Mouse (Mus musculus) ovary, postnatal 36 days (tissue): ENCODE measurements around the gene Map7d3.

Experiments used
- DNase-seq: peaks from one replicate; pipeline ENCODE4 v3.0.0; 2022; ENCODE audit warnings: low spot score, mixed read lengths

Map7d3 gene

DNA sequence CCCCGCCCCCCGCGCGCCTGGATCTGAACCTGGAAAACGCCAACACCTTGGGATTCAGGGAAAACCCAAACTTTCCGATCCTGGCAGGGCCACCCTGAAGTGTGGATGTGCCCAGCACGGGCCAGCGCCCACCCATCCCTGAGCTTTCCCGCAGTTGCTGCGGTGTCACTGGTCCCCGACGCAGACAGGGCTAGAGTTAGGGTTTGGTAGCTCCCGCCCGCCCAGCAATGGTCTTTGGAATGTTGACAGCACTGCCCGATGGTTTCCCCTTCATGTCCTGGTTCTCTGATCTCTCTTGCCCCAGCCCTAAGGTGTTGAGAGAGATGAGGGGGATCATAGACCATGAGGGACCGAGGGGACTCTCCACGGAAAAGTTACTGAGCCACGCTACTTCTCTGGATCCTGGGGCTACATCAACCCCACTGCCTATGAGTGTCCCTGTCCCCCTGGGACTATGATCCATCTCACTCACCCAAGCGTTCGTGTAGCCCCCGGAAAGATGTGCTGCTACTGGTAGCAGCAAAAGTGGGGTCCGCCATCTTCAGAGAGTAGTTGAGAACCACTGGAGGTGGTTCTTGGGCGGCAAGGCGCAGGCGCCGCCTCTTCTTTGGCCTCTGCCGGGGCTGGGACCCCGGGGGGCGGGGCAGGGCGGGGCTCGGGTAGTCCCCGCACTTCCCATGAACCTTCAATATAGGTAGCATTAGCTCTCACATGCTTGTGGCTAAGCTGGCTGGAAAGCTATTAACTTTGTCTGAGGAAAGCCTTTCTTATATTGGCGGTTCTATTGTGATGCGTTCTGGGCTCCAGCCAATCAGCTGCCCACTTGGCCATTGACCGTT is at the start of gene Map7d3:
TSS of gene Map7d3 (minus strand) at position 562 of the 839 bp plus-strand sequence.
- peak; percentile 25 for DNase-seq

DNA sequence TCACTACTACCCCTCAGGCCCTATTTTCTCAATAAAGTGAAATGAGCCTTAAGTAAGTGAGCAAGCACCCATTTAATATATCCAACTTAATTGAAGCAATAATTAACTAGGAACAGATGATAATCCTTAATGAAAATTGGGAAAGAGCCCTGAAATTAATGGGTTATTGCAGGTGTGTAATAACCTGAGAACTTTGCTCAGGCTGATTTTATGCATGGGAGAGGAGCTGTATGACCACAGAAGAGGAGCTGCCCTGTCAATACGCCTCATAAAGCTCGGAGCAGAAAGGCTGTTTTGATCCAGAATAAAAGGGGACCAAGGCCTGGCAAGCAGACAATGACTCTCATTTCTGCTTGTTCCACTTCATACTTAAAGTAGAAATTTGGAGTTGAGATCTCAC is 47.7 kb upstream of the Map7d3 start, which contains the start of gene Adgrg4:
TSS of gene Adgrg4 (plus strand) at position 301 of the 400 bp plus-strand sequence.
- DNase-seq = no peak

DNA sequence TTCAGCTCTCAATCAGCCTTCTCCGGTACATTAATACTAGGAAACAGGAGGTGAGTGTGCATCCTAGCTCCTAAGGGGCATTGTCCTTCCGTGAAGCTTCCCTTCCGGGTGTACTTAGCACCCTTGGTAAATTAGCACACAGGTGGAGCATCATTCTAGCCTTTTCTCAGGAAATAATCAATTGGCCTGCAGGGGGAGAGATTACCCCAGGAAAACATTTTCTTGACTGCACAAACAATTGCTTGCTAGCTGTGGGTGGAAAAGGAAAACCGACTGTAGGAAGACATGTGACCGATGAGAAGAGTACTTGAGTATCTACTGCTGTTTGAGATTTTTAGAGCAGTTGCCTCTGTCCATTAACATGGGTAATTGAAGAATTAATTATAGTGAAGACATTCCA is 19.1 kb upstream of the Map7d3 start:
- DNase-seq = no peak

DNA sequence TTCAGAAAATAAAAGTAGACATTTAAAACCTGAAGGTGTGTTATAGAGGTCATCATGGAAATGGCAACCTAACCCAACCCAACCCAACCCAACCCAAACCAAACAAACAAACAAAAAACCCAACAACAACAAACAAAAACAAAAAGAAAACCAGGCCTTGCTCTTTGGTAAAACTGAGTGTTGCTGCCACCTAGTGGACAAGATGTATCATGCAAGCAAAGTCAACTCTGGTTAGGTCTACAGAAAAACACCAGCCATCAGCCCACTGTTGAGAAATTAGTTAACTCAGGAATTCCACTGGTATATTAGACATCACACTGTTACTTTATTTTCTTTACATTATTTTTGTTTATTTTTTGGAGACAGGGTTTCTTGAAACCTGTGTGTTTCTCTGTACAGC is 17.2 kb upstream of the Map7d3 start:
- no peak for DNase-seq

DNA sequence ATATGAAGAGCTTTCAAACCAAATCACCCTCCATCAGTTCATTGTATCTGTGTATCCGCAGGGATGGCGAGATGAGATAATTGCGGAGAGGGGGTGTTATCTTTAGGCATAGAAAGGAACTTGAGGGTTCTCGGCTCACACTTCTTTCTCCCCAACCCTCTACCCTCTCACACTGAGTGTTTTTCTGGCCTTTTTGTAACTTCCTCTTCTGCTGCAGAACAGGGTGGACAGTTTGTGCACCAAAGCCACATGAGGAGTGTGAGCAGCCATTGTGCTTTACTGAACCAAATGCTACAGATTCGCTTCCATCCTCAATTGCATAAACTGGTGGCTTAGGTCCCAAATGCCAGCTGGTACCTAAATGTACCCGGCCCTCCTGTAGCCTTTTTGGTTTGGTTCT is 13.7 kb upstream of the Map7d3 start:
- no peak for DNase-seq

DNA sequence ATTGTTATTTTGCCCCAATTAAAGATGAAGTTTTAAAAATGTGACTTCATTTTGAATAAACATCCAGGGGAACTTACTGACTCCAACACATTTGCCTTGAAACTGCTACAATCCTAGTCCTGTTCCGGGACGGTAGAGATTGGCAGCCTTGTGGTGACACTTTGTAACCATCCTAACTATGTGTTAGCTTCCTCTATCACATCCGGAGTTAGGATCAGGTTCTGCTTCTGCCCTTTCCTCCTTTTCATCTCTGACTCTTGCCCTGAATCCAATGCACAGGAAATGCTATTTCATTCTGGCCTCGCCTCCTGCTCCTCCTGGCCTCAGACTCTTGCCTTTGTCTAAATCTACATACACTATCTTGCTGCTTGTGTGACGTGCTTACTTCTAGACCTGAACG is 5.4 kb upstream of the Map7d3 start:
- no peak for DNase-seq

DNA sequence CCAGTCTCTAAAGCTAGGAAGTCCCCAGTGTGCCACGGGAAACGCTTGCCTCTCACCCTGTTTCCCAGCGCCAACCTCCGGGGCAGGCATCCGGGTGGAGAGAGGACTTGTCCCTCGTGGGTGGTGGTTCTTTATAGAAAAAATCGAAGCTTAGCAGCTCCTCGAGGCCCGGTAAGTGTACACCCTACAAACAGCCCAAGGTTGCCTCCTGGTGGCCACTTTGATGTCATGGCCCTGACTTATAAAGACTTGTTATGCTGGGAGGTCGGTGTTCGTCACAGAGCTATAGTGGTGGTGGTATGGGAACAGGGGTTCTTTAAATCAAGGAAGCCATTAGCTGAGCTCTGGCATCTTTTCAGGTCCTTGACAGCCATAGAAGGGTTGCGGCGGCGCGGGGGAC is 30.9 kb downstream of the Map7d3 start:
- DNase-seq = peak; percentile 33

DNA sequence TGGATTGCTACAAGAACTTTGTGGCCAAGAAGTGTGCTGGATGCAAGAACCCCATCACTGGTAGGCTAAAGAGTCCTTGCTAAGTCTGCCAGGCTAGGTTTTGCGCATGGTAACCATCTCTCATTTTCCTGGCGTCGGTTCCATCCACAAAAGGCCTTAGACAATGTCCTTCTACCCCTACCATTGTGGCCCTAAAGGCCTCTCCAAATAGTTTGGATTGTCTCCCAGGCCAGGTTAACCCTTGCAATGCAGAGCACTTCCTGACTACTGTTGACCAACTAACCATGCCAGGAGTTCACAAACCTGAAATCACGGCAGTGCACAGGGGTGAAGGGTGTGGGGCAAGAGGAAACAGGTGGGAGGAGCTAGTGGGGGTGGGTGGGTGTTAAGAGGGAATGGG is 31.5 kb downstream of the Map7d3 start:
- no peak for DNase-seq

DNA sequence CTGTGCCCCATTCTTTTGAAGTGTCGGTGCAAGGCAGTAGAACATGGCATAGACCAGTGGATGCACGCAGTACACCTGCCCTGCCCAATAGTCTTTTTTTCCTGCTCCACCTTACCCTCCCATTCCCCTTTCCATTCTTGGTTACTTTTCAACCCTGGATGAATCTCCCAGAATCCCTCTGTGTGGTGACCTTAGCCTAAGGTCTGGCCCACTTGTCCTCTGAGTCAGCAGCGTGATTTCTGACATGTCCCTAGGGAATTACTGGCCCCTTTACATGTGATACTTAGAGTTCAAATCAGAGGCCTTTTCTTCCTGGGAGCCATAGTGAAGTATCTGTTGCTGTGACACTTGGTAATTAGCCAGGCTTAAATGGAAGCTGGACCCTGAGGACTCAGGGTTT is 34.6 kb downstream of the Map7d3 start:
- DNase-seq = no peak

DNA sequence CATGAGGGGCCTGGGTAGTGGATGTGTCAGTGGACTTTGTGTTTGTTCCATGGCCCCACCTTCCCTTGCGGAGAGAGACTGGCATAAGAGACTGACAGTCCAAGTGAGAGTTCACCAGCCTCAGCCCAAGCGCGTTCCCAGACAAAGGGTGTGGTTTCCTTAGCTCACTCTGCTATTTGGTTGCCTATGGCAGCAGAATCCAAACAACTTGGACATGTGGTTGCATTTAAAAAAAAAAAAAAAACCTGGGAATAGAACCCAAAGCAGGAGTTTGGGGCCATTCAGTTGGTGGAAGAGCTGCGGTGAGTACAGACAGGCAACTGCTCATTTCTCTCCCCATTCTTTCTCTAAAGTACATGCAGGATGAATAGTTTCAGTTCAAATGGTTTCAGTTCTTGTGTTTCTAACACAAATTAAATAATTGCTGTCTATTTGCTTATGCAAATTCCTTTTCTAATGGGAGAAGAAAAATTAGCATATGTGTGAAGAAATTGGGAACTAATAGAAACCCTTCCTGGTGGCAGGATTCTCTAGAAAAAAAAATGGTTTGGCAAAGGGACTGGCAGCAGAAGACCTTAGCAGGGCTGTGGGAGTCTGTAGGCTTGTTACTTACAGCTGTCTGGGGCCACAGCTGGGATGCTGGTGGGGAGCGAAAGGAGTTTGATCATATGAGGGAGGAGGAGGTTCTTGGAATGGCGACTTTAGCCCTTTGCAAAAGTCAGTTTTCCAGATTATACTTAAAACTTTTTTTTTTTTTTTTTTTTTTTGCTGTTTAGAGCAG is 35.7 kb downstream of the Map7d3 start:
- DNase-seq = no peak

DNA sequence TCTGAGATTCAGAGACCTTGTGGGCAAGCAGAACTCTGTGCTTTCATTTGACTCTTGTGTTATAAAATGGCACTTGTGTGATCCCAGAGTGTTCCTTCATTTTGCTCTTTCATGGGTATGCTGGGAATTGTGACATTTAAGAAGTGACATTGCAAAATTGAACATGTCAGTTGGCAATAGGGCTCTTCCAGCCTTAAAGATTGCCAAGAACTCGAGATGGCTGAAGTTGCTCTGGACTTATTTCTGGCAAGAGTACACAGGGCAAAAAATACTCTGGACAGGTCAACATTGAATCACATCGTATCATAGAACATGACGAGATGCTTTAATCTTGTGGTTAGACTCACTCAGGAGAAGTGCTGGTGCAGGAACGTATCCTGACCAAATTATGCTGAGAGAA is 48.8 kb downstream of the Map7d3 start:
- DNase-seq = no peak

DNA sequence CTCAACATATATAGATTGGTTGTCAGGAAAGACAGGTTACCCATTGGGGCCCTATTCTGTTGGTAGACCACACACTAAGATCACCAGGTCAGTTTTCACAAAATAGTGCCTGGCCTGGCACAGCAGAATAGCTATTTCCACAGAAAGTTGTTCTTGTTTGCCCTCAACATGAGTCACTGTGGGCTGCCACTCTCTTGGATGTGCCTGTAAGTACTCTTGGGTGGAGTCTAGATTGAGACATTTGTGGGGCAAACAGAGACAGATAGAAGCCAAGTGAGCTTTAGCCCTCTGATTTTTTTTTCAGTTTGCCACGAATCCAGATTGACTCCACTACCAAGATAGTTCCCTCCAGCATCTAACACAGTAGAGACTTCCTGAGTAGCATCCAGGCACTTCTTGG is 50.4 kb downstream of the Map7d3 start:
- DNase-seq = no peak

DNA sequence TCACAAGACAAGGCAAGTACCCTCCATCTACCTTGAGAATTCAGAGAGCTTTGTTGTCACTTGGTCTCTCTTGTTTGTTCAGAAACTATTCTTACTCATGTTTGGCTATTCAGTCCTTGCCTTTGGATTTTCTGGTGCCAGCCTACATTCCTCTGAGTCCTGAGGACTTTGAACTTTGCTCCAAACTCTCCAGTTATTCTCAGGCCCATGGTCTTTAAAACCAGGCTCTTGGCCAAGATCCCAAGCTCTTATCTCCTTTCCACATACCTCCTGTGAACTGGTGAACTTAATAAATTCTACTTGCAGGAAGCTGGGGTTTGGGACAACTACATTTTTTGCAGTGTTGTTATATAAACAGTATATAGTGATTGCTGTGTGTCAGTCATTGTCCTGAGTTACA is 52.3 kb downstream of the Map7d3 start:
- no peak for DNase-seq

DNA sequence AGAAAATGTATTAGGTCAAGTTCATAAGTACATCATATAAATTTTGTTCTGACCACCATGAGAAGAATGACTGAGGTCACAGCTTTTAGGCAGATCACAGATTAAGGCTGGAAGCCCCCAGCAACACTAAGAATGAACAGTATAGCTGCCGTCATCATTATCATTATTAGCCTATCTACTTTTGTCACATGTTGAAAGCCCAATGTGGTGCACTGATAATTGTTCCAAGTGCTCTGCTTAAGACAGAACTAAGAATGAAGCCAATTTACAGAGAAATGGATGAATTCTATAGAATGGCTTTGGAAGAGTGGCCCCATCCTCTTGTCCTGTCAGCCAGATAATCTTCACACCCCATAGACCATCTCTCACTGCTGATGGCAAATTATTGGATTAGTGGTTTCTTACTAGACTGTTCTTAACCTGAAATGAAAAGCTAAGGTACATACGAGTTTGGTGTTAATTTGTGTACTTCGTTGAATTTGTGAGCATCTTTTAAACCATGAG is 61.8 kb downstream of the Map7d3 start:
- no peak for DNase-seq

DNA sequence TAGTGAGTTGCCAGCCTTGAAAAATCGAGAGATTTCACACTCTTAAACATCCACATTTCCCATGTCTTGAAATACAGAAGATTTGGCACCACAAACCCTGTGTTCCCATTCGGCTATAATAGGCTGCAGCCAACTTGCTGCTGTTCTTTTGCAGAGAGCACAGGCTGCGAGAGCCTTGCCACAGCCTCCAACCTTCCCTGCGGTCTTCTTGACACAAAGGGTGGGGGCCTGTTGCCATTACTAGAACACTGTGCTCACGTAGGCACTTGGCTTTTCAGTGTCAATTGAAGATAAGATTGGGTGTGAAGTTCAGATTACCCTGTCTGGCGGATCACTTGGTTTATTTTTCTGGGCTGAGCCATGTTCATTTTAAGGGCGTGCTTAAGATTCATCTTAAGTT is 65.8 kb downstream of the Map7d3 start:
- DNase-seq = no peak

DNA sequence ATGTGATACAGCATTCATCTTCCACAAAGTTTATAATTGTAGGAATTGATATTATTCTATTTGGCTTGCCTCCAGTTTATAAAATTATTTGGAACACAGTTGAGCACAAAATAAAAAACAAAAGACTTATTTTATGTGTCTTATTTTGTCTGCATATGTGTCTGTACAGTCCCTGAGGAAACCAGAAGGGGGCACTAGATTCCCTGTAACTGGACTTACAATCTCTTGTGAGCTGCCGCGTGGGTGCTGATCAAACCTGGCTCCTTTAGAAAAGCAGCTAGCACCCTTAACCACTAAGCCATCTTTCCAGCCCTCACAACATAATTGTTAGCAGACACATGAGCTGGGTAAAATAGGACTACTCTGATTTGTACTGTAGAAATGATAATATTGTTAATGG is 66.5 kb downstream of the Map7d3 start:
- no peak for DNase-seq

DNA sequence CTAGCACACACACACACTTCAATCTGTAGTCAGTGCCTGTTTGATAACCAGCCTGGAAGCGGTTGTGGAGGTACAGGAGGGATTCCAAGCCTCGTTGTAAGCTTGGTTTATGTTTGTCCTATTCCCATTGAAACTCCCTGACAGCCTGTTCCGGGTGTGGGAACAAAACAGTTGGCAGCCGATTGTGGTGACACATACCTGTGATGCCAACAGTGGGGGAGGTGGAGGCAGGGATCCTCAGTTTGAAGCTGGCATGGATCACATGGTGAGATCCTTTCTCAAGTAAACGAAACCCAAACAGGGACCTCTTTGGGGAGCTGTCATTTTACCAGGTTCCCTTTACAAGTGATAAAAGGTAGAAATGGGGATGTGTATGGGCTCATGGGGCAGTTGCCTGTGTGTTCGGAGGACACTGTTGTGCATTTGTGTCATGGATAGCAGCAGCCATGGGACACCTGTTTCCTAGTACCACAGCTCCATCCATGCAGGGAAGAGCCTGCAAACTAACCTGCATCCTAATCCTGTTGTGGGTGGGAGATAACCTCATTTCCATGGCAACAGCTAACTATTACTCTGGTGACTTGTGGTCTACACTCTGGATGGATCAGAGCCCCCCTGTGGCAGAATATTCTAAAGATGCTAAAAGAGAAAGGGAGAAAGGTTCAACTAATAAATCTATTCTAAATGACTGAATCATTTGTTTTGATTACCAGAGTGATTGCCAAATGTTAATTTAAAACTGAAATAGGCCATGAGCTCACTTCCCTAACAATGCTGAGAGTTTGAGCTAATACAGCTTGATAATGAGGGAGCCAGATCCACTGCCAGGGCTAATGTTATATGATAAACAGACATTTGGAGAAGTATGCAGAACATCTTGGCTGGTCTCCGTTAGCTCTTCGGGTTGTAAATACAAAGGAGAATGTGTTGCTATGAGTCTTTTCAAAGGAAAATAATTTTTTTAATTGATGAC is 68.5 kb downstream of the Map7d3 start:
- DNase-seq = no peak

DNA sequence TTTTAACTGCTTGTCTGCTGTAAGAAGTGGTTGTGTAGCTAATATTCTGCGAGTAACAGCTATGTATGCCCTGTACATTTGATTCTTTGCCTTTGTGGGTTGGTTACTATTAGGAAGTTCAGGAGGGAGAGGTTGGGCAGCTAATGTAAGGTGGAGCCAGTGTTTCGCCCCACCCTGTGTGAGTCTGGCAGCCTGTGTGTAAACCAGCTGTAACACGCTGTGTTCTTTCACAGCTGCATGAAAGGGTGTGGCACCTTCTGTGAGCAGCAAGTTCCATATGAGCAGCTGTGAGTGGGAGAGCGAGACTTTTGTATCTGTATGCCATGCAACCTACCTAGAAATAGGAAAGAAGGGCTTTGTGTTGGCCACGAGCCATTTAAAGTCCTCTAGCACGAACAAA is 70.0 kb downstream of the Map7d3 start:
- no peak for DNase-seq

DNA sequence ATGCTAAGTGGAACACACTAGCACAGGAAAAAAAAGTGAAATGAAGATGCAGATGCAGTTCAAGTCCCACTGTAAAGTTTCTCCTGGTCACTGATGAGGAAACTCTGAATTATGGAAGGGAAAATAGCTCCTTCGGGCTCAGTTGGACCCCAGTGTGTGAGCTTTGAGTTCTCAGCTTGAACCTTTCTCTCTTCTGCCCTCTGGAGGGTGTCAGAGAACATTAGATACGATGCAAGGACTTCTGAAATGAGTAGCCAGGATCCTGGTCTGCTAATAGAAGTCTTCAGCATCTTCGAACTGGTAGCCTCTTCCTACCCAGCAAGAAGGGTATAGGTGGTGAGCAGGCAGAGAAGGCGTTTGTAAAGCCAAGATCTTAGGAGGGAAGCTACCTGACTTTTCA is 70.6 kb downstream of the Map7d3 start:
- DNase-seq = no peak
